Mouse (Mus musculus) forebrain, postnatal 0 days (tissue): ENCODE data around the gene Ifrd2. TPM values are rescaled to one million over a fixed set of nuclear protein-coding genes. Genes with fewer than 3 reads are reported as not detected.

ENCODE experiments used
- ATAC-seq: fragments of 200-750 bp; cut with Nextera tagmentation; 2 replicates; pipeline ENCODE4 v1.8.0; 2017; ENCODE audit warnings: mild to moderate bottlenecking, moderate library complexity
- DNase-seq: peaks from one replicate; pipeline ENCODE4 v3.0.0-alpha.2; 2015
- H3K27ac ChIP-seq: fragments of 300-500 bp; sonication (generic); 2 replicates; pipeline ENCODE4 v1.5.1; 2014; ENCODE audit warnings: low read depth, mild to moderate bottlenecking, antibody characterized with exemption, low read length, moderate library complexity, mixed read lengths
- H3K27me3 ChIP-seq: fragments of 300-500 bp; sonication (generic); 2 replicates; pipeline ENCODE4 v1.6.1; 2014; ENCODE audit warnings: mild to moderate bottlenecking, low read length, mixed read lengths; ENCODE audit not compliant: insufficient read depth
- H3K36me3 ChIP-seq: fragments of 300-500 bp; sonication (generic); 2 replicates; pipeline ENCODE4 v1.6.1; 2014; ENCODE audit warnings: mild to moderate bottlenecking, moderate library complexity; ENCODE audit not compliant: insufficient read depth
- H3K4me1 ChIP-seq: fragments of 300-500 bp; sonication (generic); 2 replicates; pipeline ENCODE4 v1.6.1; 2014; ENCODE audit warnings: antibody characterized with exemption; ENCODE audit not compliant: insufficient read depth
- H3K4me2 ChIP-seq: fragments of 300-500 bp; sonication (generic); 2 replicates; pipeline ENCODE4 v1.6.1; 2014; ENCODE audit warnings: low read depth, mild to moderate bottlenecking, moderate library complexity
- H3K4me3 ChIP-seq: fragments of 300-500 bp; sonication (generic); 2 replicates; pipeline ENCODE4 v1.5.1; 2014; ENCODE audit warnings: low read depth, low read length, mixed read lengths
- H3K9ac ChIP-seq: fragments of 300-500 bp; sonication (generic); 2 replicates; pipeline ENCODE4 v1.6.1; 2014; ENCODE audit warnings: mild to moderate bottlenecking
- H3K9me3 ChIP-seq: fragments of 300-500 bp; sonication (generic); 2 replicates; pipeline ENCODE4 v1.6.1; 2016; ENCODE audit warnings: low read length
- CTCF ChIP-seq: sonication (generic); IDR thresholded peaks from 2 replicates; pipeline ENCODE4 v1.5.1; 2016; ENCODE audit warnings: antibody characterized with exemption, control low read depth, low read depth
- WGBS: fragments of 180-500 bp; shearing (Covaris S2); extraction: QIAGEN DNeasy Blood & Tissue Kit; methylation state at CpG from one replicate; pipeline ENCODE4 v1.1.7; 2014; 5-methylcytosine and 5-hydroxymethylcytosine counted together
- polyA plus RNA-seq: library from polyadenylated mRNA; unstranded; fragments of >200 nt; fragmentation: Nextera tagmentation; extraction: Ambion mirVana; gene quantifications from 2 replicates; pipeline ENCODE4 v1.2.1, GENCODE M21; 2015
- total RNA-seq: library from RNA; depleted of rRNA; stranded (reverse); fragments of >200 nt; gene quantifications from 2 replicates; pipeline ENCODE4 v1.2.3, GENCODE M21; 2014

Gene Ifrd2
- total and polyA plus RNA-seq, 2 experiments from 2014 or later: 7.4 to 13.8 TPM

- H3K9me3 ChIP-seq: no peaks in the 10 kb centered on the region
- TF ChIP-seq CTCF: no peak; the same call in 1 of the 2 replicates
- peak within 1 kb of the TSS; percentile 68 for H3K4me2 ChIP-seq
- H3K27me3 ChIP-seq: no peaks in the 10 kb centered on the region
- ATAC-seq (peak; percentile 94), DNase-seq (peak; percentile 96)
- peaks cover 46% of the 10 kb centered on the region for H3K36me3 ChIP-seq
- H3K27ac ChIP-seq: peak within 1 kb of the TSS; percentile 54
- peak within 1 kb of the TSS; percentile 65 for H3K4me3 ChIP-seq
- 1% methylated on average over 46 of the region's 46 CpGs for WGBS
- H3K9ac ChIP-seq: peak within 1 kb of the TSS; percentile 62
- H3K4me1 ChIP-seq: peaks cover 23% of the 10 kb centered on the region
Measured at GRCm38 (mm10) chr9:107541474-107542351, 45.7 kb upstream of the Ifrd2 start, which contains the start of the genes Cyb561d2 and Nprl2. Cyb561d2 (minus strand) TSS chr9:107542193. Nprl2 (plus strand) TSS chr9:107542226.

DNA sequence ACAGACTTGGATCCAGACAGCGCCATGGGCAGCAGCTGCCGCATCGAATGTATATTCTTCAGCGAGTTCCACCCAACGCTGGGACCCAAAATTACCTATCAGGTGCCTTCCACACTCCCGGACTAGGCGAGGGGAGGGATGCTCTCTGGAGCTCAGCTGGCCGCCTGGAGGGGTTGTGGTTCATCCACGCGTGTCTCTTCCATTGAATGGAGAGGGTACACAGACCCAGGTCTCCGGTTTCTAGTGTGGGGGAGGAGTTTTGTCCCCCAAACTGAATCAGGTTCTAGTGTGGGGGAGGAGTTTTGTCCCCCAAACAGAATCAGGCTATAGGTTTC is 45.1 kb upstream of the Ifrd2 start:
- TF ChIP-seq CTCF: no peak
- H3K27ac ChIP-seq: peak overlapping the region; percentile 54; the same call in 1 of the 2 replicates
- H3K9ac ChIP-seq: peak overlapping the region; percentile 62
- no peaks in the 10 kb centered on the region for H3K27me3 ChIP-seq
- ATAC-seq (no peak), DNase-seq (no peak)
- peaks cover 45% of the 10 kb centered on the region for H3K36me3 ChIP-seq
- peak overlapping the region; percentile 68 for H3K4me2 ChIP-seq
- H3K9me3 ChIP-seq: no peaks in the 10 kb centered on the region
- peaks cover 22% of the 10 kb centered on the region; the same call in 1 of the 2 replicates for H3K4me1 ChIP-seq
- WGBS: under 1% methylated on average over 11 of the region's 11 CpGs
- peak overlapping the region; percentile 65 for H3K4me3 ChIP-seq

DNA sequence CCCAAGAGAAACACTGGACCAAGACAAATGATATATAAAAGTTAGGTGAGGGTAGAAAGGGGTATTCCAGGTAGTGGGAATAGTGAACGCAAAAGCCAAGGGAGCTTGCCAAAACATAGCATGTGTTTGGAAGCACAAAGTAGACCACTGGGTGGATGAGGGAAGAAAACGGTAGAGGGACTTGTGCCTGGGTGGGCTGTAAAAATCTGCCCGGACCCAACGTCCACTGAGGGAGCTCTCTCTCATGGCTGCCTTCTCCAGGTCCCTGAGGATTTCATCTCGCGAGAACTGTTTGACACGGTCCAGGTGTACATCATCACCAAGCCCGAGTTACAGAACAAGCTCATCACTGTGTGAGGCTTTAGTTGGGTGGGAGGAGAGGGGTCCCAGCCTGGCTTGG is 44.7 kb upstream of the Ifrd2 start:
- H3K9ac ChIP-seq: peak overlapping the region; percentile 62; the same call in 1 of the 2 replicates
- no peak for TF ChIP-seq CTCF
- DNase-seq: no peak

GRCm38 (mm10) chr9:107543299-107543698 is 44.1 kb upstream of the Ifrd2 start:
- ATAC-seq (no peak), DNase-seq (no peak)
- Histone ChIP-seq H3K36me3 (peaks cover 36% of the 10 kb centered on the region), H3K9ac (no peak overlapping the region), H3K27me3 (no peaks in the 10 kb centered on the region), H3K4me2 (no peak overlapping the region), H3K4me3 (no peak overlapping the region), H3K9me3 (no peaks in the 10 kb centered on the region), H3K27ac (no peak overlapping the region), H3K4me1 (peaks cover 20% of the 10 kb centered on the region; the same call in 1 of the 2 replicates)
- TF ChIP-seq CTCF: no peak
- 89% methylated on average over 11 of the region's 11 CpGs for WGBS

More for the DNA sequence above, 44.7 kb upstream of the Ifrd2 start:
- Histone ChIP-seq H3K4me2 (peak overlapping the region; percentile 68), H3K9me3 (no peaks in the 10 kb centered on the region), H3K27ac (no peak overlapping the region), H3K4me3 (peak overlapping the region; percentile 65), H3K4me1 (peaks cover 20% of the 10 kb centered on the region; the same call in 1 of the 2 replicates), H3K36me3 (peaks cover 42% of the 10 kb centered on the region), H3K27me3 (no peaks in the 10 kb centered on the region)
- ATAC-seq: no peak
- 60% methylated on average over 8 of the region's 8 CpGs for WGBS

GRCm38 (mm10) chr9:107544196-107544700 is 43.2 kb upstream of the Ifrd2 start:
- Histone ChIP-seq H3K4me3 (no peak overlapping the region), H3K36me3 (peaks cover 27% of the 10 kb centered on the region), H3K9me3 (no peaks in the 10 kb centered on the region), H3K4me2 (no peak overlapping the region), H3K4me1 (peaks cover 20% of the 10 kb centered on the region; the same call in 1 of the 2 replicates), H3K9ac (no peak overlapping the region), H3K27ac (no peak overlapping the region), H3K27me3 (no peaks in the 10 kb centered on the region)
- 95% methylated on average over 17 of the region's 17 CpGs for WGBS
- no peak for TF ChIP-seq CTCF
- ATAC-seq: no peak
- no peak for DNase-seq

DNA sequence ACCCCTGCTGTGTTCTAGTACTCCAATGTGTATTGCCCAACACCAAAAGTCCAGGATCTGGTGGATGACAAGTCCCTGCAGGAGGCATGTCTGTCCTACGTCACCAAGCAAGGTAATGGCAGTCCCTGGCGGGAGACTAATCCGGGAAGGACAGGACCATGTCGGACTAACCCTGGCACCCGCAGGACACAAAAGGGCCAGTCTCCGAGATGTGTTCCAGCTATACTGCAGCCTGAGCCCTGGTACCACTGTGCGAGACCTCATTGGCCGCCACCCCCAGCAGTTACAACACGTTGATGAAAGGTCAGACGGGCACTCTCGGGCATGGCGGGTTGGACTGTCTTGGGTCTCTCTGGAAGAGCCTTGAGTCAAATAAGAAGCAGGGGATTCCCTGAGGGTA is 42.7 kb upstream of the Ifrd2 start:
- H3K9me3 ChIP-seq: no peaks in the 10 kb centered on the region
- no peak for DNase-seq
- H3K9ac ChIP-seq: no peak overlapping the region
- no peak for ATAC-seq
- H3K36me3 ChIP-seq: peaks cover 22% of the 10 kb centered on the region
- 94% methylated on average over 12 of the region's 12 CpGs for WGBS
- no peak overlapping the region for H3K27ac ChIP-seq
- no peaks in the 10 kb centered on the region for H3K27me3 ChIP-seq
- H3K4me1 ChIP-seq: peaks cover 20% of the 10 kb centered on the region; the same call in 1 of the 2 replicates
- H3K4me2 ChIP-seq: no peak overlapping the region
- no peak for TF ChIP-seq CTCF
- H3K4me3 ChIP-seq: no peak overlapping the region

- peaks cover 20% of the 10 kb centered on the region; the same call in 1 of the 2 replicates for H3K4me1 ChIP-seq
- H3K27ac ChIP-seq: no peak overlapping the region
- peaks cover 17% of the 10 kb centered on the region for H3K36me3 ChIP-seq
- peaks cover 3% of the 10 kb centered on the region; the same call in 1 of the 2 replicates for H3K27me3 ChIP-seq
- DNase-seq (no peak), ATAC-seq (no peak)
- WGBS: 88% methylated on average over 10 of the region's 10 CpGs
- no peak overlapping the region for H3K4me2 ChIP-seq
- no peak overlapping the region for H3K4me3 ChIP-seq
- no peak overlapping the region for H3K9ac ChIP-seq
- H3K9me3 ChIP-seq: no peaks in the 10 kb centered on the region
- no peak for TF ChIP-seq CTCF
Measured at GRCm38 (mm10) chr9:107545199-107545598, 42.2 kb upstream of the Ifrd2 start.
